8 mouse cellular contexts compared by ENCODE assay signal in genomic region chr2:131422907-131423445, GRCm38 (mm10).
A peak's percentile ranks its signal among the peaks of the same experiment; 100 is the strongest.
DNase-seq lines count a peak whose midpoint lies in the region; ATAC-seq and TF ChIP-seq lines count a peak whose summit lies in the region.

No protein-coding gene starts in this region.

- peak; percentile 78 for TF ChIP-seq CTCF in midbrain, postnatal 0 days (IDR thresholded peaks at IDR 0.05)

- H3K36me3 ChIP-seq in embryonic facial prominence, embryonic 13.5 days: no peaks in the 10 kb centered on the region
- no peaks in the 10 kb centered on the region for H3K36me3 ChIP-seq in heart, embryonic 11.5 days (ENCODE audit: control insufficient read depth, insufficient read depth, low read length)
- H3K36me3 ChIP-seq in kidney, embryonic 14.5 days (ENCODE audit: control insufficient read depth, insufficient read depth, low read length): no peaks in the 10 kb centered on the region
- no peaks in the 10 kb centered on the region for H3K36me3 ChIP-seq in midbrain, postnatal 0 days (ENCODE audit: insufficient read depth, low read length)

- peak; percentile 64; the same call in 1 of the 2 replicates for ATAC-seq in embryonic facial prominence, embryonic 13.5 days (ENCODE audit: insufficient number of reproducible peaks, insufficient read depth, low FRiP score, low TSS enrichment, low read depth)
- 0 out of 2 replicates have a peak, but pooled peaks have one; percentile 39 for ATAC-seq in heart, embryonic 11.5 days (replicated peaks; ENCODE audit: insufficient number of reproducible peaks, low FRiP score, low TSS enrichment)
- peak; percentile 89 for ATAC-seq in kidney, embryonic 14.5 days (ENCODE audit: low FRiP score, low TSS enrichment)
- peak; percentile 90 for ATAC-seq in midbrain, postnatal 0 days (ENCODE audit: low FRiP score)

- H3K27ac ChIP-seq in embryonic facial prominence, embryonic 13.5 days: peak overlapping the region; percentile 39; the same call in 1 of the 2 replicates
- H3K27ac ChIP-seq in heart, embryonic 11.5 days (ENCODE audit: low read depth, low read length): no peak overlapping the region
- H3K27ac ChIP-seq in kidney, embryonic 14.5 days (ENCODE audit: low read depth, low read length): no peak overlapping the region
- H3K27ac ChIP-seq in midbrain, postnatal 0 days (ENCODE audit: low read depth, low read length): no peak overlapping the region

- peak overlapping the region; percentile 80 for H3K4me2 ChIP-seq in embryonic facial prominence, embryonic 13.5 days
- peak overlapping the region; percentile 69 for H3K4me2 ChIP-seq in heart, embryonic 11.5 days
- peak overlapping the region; percentile 77 for H3K4me2 ChIP-seq in kidney, embryonic 14.5 days (replicated peaks; ENCODE audit: low read depth, low read length)
- H3K4me2 ChIP-seq in midbrain, postnatal 0 days (ENCODE audit: low read depth, low read length, poor library complexity, severe bottlenecking): peak overlapping the region; percentile 77

- no peaks in the 10 kb centered on the region for H3K27me3 ChIP-seq in embryonic facial prominence, embryonic 13.5 days
- 0 out of 2 replicates have a peak, but pooled peaks cover 3% of the 10 kb centered on the region for H3K27me3 ChIP-seq in heart, embryonic 11.5 days (ENCODE audit: control insufficient read depth, insufficient read depth, low read length)
- no peaks in the 10 kb centered on the region for H3K27me3 ChIP-seq in kidney, embryonic 14.5 days (ENCODE audit: control insufficient read depth, insufficient read depth, low read length)
- H3K27me3 ChIP-seq in midbrain, postnatal 0 days (ENCODE audit: insufficient read depth, low read length): no peaks in the 10 kb centered on the region

- no peaks in the 10 kb centered on the region for H3K4me1 ChIP-seq in embryonic facial prominence, embryonic 13.5 days
- no peaks in the 10 kb centered on the region for H3K4me1 ChIP-seq in heart, embryonic 11.5 days (ENCODE audit: control insufficient read depth, insufficient read depth, low read length)
- H3K4me1 ChIP-seq in kidney, embryonic 14.5 days (ENCODE audit: control insufficient read depth, insufficient read depth, low read length): 0 out of 2 replicates have a peak, but pooled peaks cover 2% of the 10 kb centered on the region
- H3K4me1 ChIP-seq in midbrain, postnatal 0 days (ENCODE audit: insufficient read depth, low read length): no peaks in the 10 kb centered on the region

- H3K9ac ChIP-seq in embryonic facial prominence, embryonic 13.5 days: peak overlapping the region; percentile 66
- peak overlapping the region; percentile 75 for H3K9ac ChIP-seq in heart, embryonic 11.5 days (ENCODE audit: low read depth, low read length)
- H3K9ac ChIP-seq in kidney, embryonic 14.5 days (ENCODE audit: low read depth, low read length): peak overlapping the region; percentile 42; the same call in 1 of the 2 replicates
- H3K9ac ChIP-seq in midbrain, postnatal 0 days (replicated peaks; ENCODE audit: low read length, poor library complexity, severe bottlenecking): peak overlapping the region; percentile 56; the same call in 1 of the 2 replicates

- WGBS in embryonic facial prominence, embryonic 13.5 days: under 1% methylated on average over 13 of the region's 13 CpGs
- 2% methylated on average over 13 of the region's 13 CpGs for WGBS in heart, embryonic 11.5 days (ENCODE audit: insufficient replicate concordance)
- WGBS in kidney, embryonic 14.5 days: under 1% methylated on average over 13 of the region's 13 CpGs
- WGBS in midbrain, postnatal 0 days: under 1% methylated on average over 13 of the region's 13 CpGs

- H3K9me3 ChIP-seq in embryonic facial prominence, embryonic 13.5 days: no peaks in the 10 kb centered on the region
- no peaks in the 10 kb centered on the region for H3K9me3 ChIP-seq in heart, embryonic 11.5 days (replicated peaks; ENCODE audit: control insufficient read depth, low read length)
- H3K9me3 ChIP-seq in kidney, embryonic 14.5 days (ENCODE audit: control insufficient read depth, low read length): no peaks in the 10 kb centered on the region
- no peaks in the 10 kb centered on the region for H3K9me3 ChIP-seq in midbrain, postnatal 0 days (ENCODE audit: low read length)

- peak overlapping the region; percentile 55 for H3K4me3 ChIP-seq in embryonic facial prominence, embryonic 13.5 days
- H3K4me3 ChIP-seq in heart, embryonic 11.5 days (ENCODE audit: low read depth, low read length): peak overlapping the region; percentile 39
- peak overlapping the region; percentile 54 for H3K4me3 ChIP-seq in kidney, embryonic 14.5 days (ENCODE audit: low read length)
- peak overlapping the region; percentile 48 for H3K4me3 ChIP-seq in midbrain, postnatal 0 days (ENCODE audit: low read depth, low read length)

- peak; percentile 93 for DNase-seq in A20 (ENCODE audit: low read depth, low spot score)
- peak; percentile 63 to 83 for DNase-seq in adrenal gland, postnatal 36 days
- DNase-seq in liver: peak; percentile 69
- peak; percentile 89 for DNase-seq in midbrain, postnatal 0 days (ENCODE audit: low spot score)
- peak; percentile 12 to 47 for DNase-seq in spleen, postnatal 14 days (ENCODE audit: low spot score in 2 of 2)

Comparison
In these comparisons a context has a peak if more than half of its experiments do, and no peak if none do; other contexts are left out.
1. DNase-seq: peak in every context shown above with its lines; median percentile 93 in A20; 89 in midbrain, postnatal 0 days; 73 in adrenal gland, postnatal 36 days; 69 in liver; 30 in spleen, postnatal 14 days.
2. ATAC-seq: peak in every context shown above with its lines; median percentile 90 in midbrain, postnatal 0 days; 89 in kidney, embryonic 14.5 days; 64 in embryonic facial prominence, embryonic 13.5 days; 39 in heart, embryonic 11.5 days.